Mouse (Mus musculus) lung, postnatal 14 days (tissue): ENCODE data around the gene Ccer2.

Source experiments
- DNase-seq: peaks from one replicate; pipeline ENCODE4 v3.0.0; 2021

The Ccer2 gene

GRCm38 (mm10) chr7:28792391-28793185 is 36.6 kb downstream of the Ccer2 start:
- DNase-seq = no peak

- DNase-seq = peak; percentile 50
Observed at GRCm38 (mm10) chr7:28793834-28794233, 37.9 kb downstream of the Ccer2 start.

GRCm38 (mm10) chr7:28794496-28794895 is 38.5 kb downstream of the Ccer2 start:
- no peak for DNase-seq

- peak; percentile 23 for DNase-seq
Observed at GRCm38 (mm10) chr7:28795832-28796231, 39.9 kb downstream of the Ccer2 start.

GRCm38 (mm10) chr7:28796562-28796975 is 40.6 kb downstream of the Ccer2 start:
- peak; percentile 91 for DNase-seq

- DNase-seq = no peak
Observed at GRCm38 (mm10) chr7:28799994-28800393, 44.0 kb downstream of the Ccer2 start.

- no peak for DNase-seq
Observed at GRCm38 (mm10) chr7:28801451-28801850, 45.5 kb downstream of the Ccer2 start.

GRCm38 (mm10) chr7:28801901-28802670 is 46.1 kb downstream of the Ccer2 start:
- DNase-seq = peak; percentile 72

GRCm38 (mm10) chr7:28802846-28803588 is 47.0 kb downstream of the Ccer2 start:
- peak; percentile 62 for DNase-seq

- DNase-seq = no peak
Observed at GRCm38 (mm10) chr7:28803756-28804155, 47.8 kb downstream of the Ccer2 start.

GRCm38 (mm10) chr7:28806869-28807268 is 50.9 kb downstream of the Ccer2 start:
- no peak for DNase-seq

GRCm38 (mm10) chr7:28807641-28808220 is 51.8 kb downstream of the Ccer2 start:
- DNase-seq = peak; percentile 44

- peak; percentile 67 for DNase-seq
Observed at GRCm38 (mm10) chr7:28808221-28808941, 52.4 kb downstream of the Ccer2 start, which contains the start of gene Hnrnpl. Gene Hnrnpl (plus strand): TSS chr7:28808541.
